In the genomic region with DNA sequence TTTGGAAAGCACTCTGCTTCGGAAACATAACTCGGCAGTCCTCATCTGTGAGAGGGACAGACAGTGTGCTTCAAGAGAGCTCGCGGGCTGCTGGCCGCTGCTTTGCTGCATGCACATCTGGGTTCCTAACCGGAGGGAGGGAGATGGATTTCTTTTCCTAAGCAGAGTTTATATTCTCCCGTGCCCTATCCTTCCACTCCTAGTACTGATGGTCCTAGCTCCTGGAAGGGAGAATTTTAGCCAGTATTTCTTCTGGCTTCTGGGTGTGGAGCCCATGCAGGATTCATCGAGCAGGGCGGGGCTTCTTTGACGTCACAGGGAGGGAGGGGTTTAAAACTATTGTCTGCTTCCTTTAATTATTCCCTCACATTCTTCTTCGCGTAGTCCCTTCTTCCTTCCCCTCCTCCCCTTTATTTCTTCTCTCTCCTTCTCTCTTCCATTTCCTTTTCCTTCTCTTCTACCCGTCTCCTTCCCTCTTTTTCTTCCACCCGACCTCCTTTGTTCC, we compare ENCODE assay signal across 10 mouse cellular contexts.
DNase-seq lines count a peak whose midpoint lies in the region; ATAC-seq and TF ChIP-seq lines count a peak whose summit lies in the region.
"Had no signal": no experiment of that assay in that cellular context is flagged by ENCODE, and none has a peak within 500 bp of the region (broad histone marks: within the 10 kb centered on the region; RNA-seq: fewer than 3 reads in every experiment).

No protein-coding gene starts in this region.

- no peaks in the 10 kb centered on the region for H3K27me3 ChIP-seq in liver, embryonic 13.5 days
- no peaks in the 10 kb centered on the region for H3K27me3 ChIP-seq in forebrain, embryonic 13.5 days
- no peaks in the 10 kb centered on the region for H3K27me3 ChIP-seq in limb, embryonic 14.5 days (ENCODE audit: control insufficient read depth, insufficient read depth, low read length)
- H3K27me3 ChIP-seq in stomach, embryonic 16.5 days (ENCODE audit: control insufficient read depth, insufficient read depth, low read length): no peaks in the 10 kb centered on the region

- H3K36me3 ChIP-seq in liver, embryonic 13.5 days: no peaks in the 10 kb centered on the region
- H3K36me3 ChIP-seq in forebrain, embryonic 13.5 days (ENCODE audit: poor library complexity, severe bottlenecking): no peaks in the 10 kb centered on the region
- no peaks in the 10 kb centered on the region for H3K36me3 ChIP-seq in limb, embryonic 14.5 days (ENCODE audit: control insufficient read depth, insufficient read depth, low read length)
- no peaks in the 10 kb centered on the region for H3K36me3 ChIP-seq in stomach, embryonic 16.5 days (ENCODE audit: control insufficient read depth, insufficient read depth, low read length)

- H3K4me3 ChIP-seq in liver, embryonic 13.5 days (replicated peaks): no peak overlapping the region
- H3K4me3 ChIP-seq in forebrain, embryonic 13.5 days: peak overlapping the region; percentile 14; the same call in 1 of the 2 replicates
- 0 out of 2 replicates have a peak overlapping the region, but pooled peaks have one; percentile 7 for H3K4me3 ChIP-seq in limb, embryonic 14.5 days (replicated peaks; ENCODE audit: low read length)
- peak overlapping the region; percentile 22 for H3K4me3 ChIP-seq in stomach, embryonic 16.5 days (replicated peaks; ENCODE audit: low read length)

- no peak overlapping the region for H3K9ac ChIP-seq in liver, embryonic 13.5 days
- H3K9ac ChIP-seq in forebrain, embryonic 13.5 days: no peak overlapping the region
- H3K9ac ChIP-seq in limb, embryonic 14.5 days (ENCODE audit: low read depth, low read length, severe bottlenecking): no peak overlapping the region
- H3K9ac ChIP-seq in stomach, embryonic 16.5 days (ENCODE audit: low read length): no peak overlapping the region

- no peak overlapping the region for H3K27ac ChIP-seq in liver, embryonic 13.5 days
- no peak overlapping the region for H3K27ac ChIP-seq in forebrain, embryonic 13.5 days
- H3K27ac ChIP-seq in limb, embryonic 14.5 days (replicated peaks; ENCODE audit: low read depth, low read length): no peak overlapping the region
- no peak overlapping the region for H3K27ac ChIP-seq in stomach, embryonic 16.5 days (ENCODE audit: low read length)

- WGBS in liver, embryonic 13.5 days (ENCODE audit: insufficient replicate concordance): 46% methylated on average over 14 of the region's 14 CpGs
- 46% methylated on average over 14 of the region's 14 CpGs for WGBS in forebrain, embryonic 13.5 days
- 56% methylated on average over 14 of the region's 14 CpGs for WGBS in limb, embryonic 14.5 days
- 33% methylated on average over 14 of the region's 14 CpGs for WGBS in stomach, embryonic 16.5 days

- 0 out of 2 replicates have a peak overlapping the region, but pooled peaks have one; percentile 12 for H3K4me2 ChIP-seq in liver, embryonic 13.5 days
- H3K4me2 ChIP-seq in forebrain, embryonic 13.5 days: peak overlapping the region; percentile 45
- 0 out of 2 replicates have a peak overlapping the region, but pooled peaks have one; percentile 24 for H3K4me2 ChIP-seq in limb, embryonic 14.5 days (replicated peaks; ENCODE audit: low read depth, low read length, severe bottlenecking)
- peak overlapping the region; percentile 42 for H3K4me2 ChIP-seq in stomach, embryonic 16.5 days (ENCODE audit: low read depth, low read length)

- no peak for ATAC-seq in liver, embryonic 13.5 days (ENCODE audit: low read depth)
- no peak for ATAC-seq in forebrain, embryonic 13.5 days
- no peak for ATAC-seq in limb, embryonic 14.5 days (ENCODE audit: low FRiP score, low read depth)
- ATAC-seq in stomach, embryonic 16.5 days (ENCODE audit: insufficient read depth, low FRiP score): no peak

- H3K4me1 ChIP-seq in liver, embryonic 13.5 days (replicated peaks): 0 out of 2 replicates have a peak, but pooled peaks cover 6% of the 10 kb centered on the region
- 0 out of 2 replicates have a peak, but pooled peaks cover 6% of the 10 kb centered on the region for H3K4me1 ChIP-seq in forebrain, embryonic 13.5 days
- H3K4me1 ChIP-seq in limb, embryonic 14.5 days (ENCODE audit: control insufficient read depth, insufficient read depth, low read length): peaks cover 6% of the 10 kb centered on the region; the same call in 1 of the 2 replicates
- H3K4me1 ChIP-seq in stomach, embryonic 16.5 days (ENCODE audit: control insufficient read depth, insufficient read depth, low read length): no peaks in the 10 kb centered on the region

- no peak for TF ChIP-seq POLR2A in limb, embryonic 14.5 days (IDR thresholded peaks at IDR 0.05; ENCODE audit: borderline replicate concordance, extremely low read depth, insufficient read depth, insufficient read length)

- H3K9me3 ChIP-seq in liver, embryonic 13.5 days (replicated peaks): 0 out of 2 replicates have a peak, but pooled peaks cover 4% of the 10 kb centered on the region
- no peaks in the 10 kb centered on the region for H3K9me3 ChIP-seq in forebrain, embryonic 13.5 days (replicated peaks)
- no peaks in the 10 kb centered on the region for H3K9me3 ChIP-seq in limb, embryonic 14.5 days (ENCODE audit: control insufficient read depth, low read length)
- H3K9me3 ChIP-seq in stomach, embryonic 16.5 days (replicated peaks; ENCODE audit: control insufficient read depth, low read length): no peaks in the 10 kb centered on the region

- no peak for DNase-seq in liver, embryonic 13.5 days
- DNase-seq in liver: no peak
- no peak for DNase-seq in limb, embryonic 14.5 days (ENCODE audit: low spot score)
- DNase-seq in ovary, postnatal 10 days (ENCODE audit: low spot score): no peak
- no peak for DNase-seq in natural killer cell, adult 2 months (ENCODE audit: low spot score in 2 of 2)
- DNase-seq: adrenal gland, postnatal 36 days; lung, adult 18-20 months; thymus, postnatal 14 days had no signal
